Mouse (Mus musculus): ENCODE measurements around the gene Dirc2. TPM values are rescaled to one million over a fixed set of nuclear protein-coding genes. Genes with fewer than 3 reads are reported as not detected.

Dirc2 gene
- total RNA-seq, 2 experiments from 2014 or later, result 89.2 to 93.1 TPM

DNA sequence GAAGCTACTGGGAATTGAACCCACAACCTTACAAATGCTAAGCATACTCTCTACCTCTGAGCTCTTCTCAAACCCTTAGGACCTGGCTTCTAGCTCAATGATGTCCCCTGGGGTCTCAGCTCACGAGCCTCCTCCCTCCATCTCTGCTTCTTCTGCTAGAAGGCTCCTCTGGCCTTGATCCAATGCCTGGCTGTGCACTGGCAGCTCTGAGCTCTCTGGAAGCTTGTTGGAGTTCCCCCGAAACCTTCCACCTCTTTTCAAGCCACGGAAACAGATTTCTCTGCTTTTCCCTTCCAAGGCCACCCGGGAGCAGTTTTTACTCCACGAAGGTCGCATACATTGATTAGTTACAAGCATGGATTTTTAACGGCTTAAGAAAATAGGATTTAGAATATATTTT is 82.7 kb downstream of the Dirc2 start:
- DNase-seq (ENCODE audit: low spot score in 2 of 2), result no peak

DNA sequence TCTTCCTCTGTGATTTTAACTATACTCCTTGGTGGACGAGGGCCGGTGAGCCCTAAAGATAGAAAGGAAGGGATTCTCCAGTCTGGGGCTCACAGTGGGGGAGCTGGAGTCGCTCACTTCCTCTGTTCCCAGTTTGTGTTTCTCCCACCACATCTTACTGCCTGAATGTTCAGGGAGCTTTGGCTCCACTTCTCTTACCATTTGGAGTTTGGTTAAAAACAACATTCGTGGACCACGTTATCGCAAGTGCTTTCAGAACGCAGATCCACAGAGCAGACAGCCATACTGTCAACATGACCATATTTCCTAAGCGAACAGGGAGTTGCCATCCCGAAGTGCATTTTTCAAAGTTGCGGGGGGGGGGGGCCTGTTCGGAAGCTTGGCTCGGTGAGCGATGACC is 84.1 kb downstream of the Dirc2 start:
- DNase-seq (ENCODE audit: low spot score in 2 of 2), result no peak

DNA sequence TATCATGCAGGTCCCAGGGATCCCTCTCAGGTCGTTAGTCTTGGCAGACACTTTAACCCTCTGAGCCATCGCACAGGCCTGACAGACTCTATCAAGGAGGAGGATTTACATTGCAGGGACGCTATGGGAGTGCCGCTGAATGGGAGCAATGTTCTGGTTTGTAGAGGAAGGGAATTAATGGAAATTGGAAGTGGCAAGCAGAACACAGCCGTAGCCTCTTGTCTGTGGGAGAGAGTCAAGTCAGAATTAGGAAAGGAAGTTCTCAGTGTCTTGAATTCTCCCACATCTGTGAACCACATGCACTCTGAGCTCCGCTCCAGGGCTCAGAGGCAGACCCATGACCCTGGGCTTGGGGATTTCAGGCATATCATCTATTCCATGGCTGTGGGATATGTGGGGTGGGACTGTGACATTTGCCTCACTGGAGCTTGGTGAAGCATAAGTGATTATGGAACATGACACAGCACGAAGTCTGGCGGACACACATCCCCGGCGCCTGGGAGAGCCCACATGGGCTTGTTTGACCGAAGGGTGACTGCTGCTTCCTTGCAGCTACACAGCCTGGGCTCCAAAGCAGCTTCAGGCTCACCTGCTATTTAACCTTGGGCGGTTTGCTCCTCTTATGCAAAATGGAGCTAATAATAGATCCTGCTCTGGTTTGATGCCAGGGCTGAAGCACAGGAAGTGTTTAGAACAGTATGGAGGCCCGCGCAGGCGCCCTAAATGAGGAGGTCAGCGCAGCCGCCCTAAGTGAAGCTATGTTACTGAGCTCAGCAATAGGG is 87.6 kb downstream of the Dirc2 start:
- DNase-seq (ENCODE audit: low spot score in 2 of 2), result no peak

DNA sequence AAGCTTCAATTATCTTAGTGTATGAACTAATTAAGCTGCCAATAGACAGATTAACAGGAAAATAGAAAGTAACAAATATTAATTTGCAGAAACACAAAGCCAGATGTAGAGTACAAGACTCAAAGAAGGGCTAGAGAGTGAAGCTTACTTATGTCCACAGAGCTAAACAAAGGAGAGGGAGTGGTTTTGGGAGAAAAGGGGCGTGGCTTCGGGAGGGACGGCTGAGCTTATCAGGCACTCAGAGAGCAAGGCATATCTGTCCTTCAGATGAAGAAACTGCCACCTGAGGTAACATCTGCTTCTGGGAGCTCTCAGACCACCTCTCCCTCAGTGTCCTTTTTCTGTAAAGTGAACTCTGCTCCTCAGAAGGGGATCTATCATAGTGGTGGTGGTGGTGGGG is 90.7 kb downstream of the Dirc2 start:
- DNase-seq (ENCODE audit: low spot score in 2 of 2), result no peak

DNA sequence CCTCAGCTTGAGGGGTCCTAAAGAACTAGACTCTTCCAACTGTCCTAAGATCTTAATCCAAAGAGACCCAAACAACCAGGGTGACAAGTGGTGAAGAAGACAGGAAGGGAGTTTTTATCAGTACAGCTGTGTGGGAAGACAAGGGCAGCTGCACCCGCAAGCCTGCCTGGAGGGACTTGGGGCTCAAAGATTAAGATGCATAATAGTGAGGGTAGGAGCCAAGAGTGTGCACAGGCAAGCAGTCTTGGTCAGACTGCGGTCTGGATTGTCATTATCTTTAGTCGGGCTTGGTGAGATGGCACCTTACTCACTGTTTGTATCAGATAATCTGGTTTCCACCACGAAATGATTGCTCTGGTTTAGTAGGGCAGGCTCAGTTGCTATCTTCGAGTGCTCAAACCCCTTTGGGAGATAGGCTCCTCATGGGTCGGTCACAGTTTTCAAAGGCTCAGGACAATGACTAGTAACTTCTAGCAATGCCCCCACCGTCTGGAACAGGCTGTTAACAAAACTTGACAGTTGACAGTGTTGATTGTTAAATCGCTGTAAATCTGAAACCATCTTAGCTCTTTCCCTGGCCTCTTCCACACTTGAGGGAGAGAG is 91.5 kb downstream of the Dirc2 start:
- DNase-seq (ENCODE audit: low spot score in 2 of 2), result no peak

DNA sequence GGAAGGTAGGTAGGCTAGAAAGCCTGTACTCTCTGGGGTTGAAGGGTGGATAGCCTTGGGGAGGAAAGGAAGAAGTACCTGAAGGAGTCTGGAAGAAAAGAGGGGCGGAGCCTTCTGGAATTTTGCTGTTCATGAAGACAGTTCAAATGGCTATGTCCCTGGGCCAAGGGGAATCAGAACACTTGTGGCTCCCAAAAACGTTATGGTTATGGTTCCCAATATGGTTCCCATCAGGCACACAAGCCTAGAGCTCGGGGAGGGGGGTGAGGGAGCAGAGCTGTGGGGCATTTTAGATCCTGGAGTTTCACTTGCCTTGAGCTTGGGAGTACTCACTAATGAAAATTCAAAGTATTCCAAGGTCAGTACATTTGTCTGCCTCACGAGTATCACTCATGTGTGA is 104.3 kb downstream of the Dirc2 start:
- no peak for DNase-seq (ENCODE audit: low spot score in 2 of 2)

DNA sequence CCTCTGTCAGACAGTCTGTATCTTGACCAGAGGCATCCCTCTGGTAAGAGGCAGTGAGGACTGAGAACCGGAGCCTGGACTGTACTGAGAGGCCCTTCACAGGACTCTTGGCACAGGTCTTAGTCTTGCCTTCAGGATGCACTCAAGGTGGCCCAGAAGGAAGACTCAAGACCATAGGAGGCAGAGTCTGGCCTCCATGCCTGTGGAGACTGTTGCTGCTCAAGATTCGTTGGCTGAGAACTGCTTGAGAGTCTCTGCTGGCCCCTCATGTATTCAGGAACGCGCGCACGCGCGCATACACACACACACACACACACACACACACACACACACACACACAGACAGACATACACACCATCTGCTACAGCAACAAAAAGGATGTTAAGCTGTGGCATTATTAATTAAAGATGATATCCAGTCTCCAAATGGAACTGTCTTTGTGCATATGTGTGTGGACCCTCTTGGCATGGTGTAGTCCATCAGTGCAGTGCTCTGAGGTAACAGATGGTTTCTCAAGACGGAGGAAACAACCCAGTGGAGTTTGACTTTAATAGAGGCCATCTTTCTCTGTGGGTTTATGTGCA is 105.2 kb downstream of the Dirc2 start:
- DNase-seq (ENCODE audit: low spot score in 2 of 2), result no peak

DNA sequence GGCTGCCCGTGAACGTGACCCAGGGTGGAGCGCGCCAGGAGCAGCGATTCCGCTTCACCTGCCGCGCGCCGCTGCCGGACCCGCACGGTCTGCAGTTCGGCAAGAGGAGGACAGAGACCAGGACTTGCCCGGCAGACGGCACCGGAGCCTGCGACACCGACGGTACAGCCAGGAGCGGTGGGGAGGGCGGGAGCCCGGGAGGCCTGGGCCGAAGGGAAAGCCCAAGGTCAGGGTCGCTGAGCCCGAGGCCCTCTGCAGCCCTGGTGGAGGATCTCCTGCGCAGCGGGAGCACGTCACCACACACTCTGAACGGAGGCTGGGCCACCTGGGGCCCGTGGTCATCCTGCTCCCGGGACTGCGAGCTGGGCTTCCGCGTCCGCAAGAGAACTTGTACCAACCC is 108.9 kb downstream of the Dirc2 start:
- DNase-seq (ENCODE audit: low spot score in 2 of 2), result no peak

DNA sequence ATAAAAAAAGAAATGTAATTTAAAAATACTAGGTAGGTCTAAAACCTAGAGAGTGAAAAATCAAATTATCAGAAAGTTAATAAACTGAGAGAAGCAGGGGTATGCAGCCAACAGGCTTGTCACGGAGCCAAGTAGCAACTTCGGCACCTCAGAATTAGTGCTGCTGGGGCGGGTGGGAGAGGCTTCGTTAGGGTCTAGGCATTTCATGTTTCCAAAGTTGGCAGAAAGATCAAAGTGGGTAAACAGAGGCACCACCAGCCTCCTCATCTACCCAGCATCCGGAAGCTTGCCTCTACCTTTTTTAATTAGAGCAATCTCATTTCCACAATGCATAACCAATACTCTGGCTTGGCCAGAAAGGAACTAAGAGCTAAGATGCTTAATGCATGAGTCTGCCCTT is 115.2 kb downstream of the Dirc2 start:
- no peak for DNase-seq (ENCODE audit: low spot score in 2 of 2)

DNA sequence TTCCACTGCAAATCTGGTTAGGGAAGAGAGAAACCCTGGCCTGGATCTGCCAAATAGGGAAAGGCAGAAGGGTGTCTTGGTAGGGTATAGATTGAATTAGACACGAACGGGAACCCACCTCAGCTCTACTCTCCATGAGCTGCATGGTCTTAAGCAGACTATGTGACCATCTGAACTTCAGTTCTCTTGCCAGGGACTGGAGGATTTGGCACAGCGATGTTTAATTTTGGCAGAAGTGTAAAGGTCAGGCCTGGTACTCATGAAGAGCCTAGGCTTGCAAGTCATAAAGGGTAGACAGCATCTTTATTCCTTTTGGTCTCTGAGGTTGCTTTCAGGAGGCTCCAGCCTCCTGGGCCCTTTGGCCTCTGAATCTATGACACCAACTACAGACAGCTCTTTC is 116.5 kb downstream of the Dirc2 start:
- no peak for DNase-seq (ENCODE audit: low spot score in 2 of 2)

DNA sequence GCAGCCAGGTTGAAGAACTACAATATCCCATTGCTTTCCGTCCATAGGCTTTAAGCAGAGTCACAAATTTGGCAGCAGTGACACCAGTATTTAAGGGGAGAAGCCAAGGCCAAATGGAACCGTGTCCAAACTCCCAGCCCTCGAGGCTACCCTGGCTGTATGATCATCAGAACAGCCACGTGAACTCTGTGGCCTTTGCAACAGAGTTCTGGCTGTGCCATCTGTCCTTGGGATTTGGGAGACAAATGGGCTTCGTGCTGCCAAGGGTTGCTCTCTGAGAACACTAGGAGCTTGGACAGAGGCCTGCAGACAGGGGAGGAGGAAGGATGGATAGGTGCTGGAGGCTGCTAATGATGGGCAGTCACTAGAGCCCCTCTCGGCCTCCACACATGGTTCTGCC is 117.0 kb downstream of the Dirc2 start:
- DNase-seq (ENCODE audit: low spot score in 2 of 2), result no peak

DNA sequence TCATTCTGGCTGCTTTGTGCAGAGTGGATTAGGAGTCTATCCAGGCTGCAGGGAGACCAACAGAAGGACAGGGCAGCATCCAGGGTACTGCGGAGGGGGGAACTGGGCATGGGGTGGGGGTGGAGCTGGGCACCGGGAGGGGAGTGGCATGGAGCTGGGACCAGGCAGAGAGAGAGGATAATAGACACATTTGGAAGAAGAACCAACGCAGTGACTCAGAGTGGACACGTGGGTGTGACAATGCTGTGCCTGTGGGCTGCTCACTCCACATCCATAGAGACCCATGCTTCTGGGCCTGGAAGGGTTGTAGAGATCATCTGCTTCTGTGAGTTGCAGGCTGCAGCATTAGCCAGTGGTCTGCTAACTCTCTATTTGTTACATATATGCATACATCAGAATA is 120.3 kb downstream of the Dirc2 start:
- no peak for DNase-seq (ENCODE audit: low spot score in 2 of 2)

Other genes starting within 250 kb of the Dirc2 start
- gene Sema5b, start 228.2 kb downstream of the Dirc2 start, total RNA-seq (2021), result 10 to 100 TPM; 29.4 to 30.9 TPM
- 1 to 10 TPM; 6.8 TPM for gene Hspbap1, start 1.0 kb upstream of the Dirc2 start, total RNA-seq (2021)
- gene Parp14, start 102.2 kb upstream of the Dirc2 start, total RNA-seq (2021), result 1 to 10 TPM in 1 of 2 experiments, under 1 TPM in 1; 0.87 to 1.4 TPM
- 1 to 10 TPM; 1.9 to 2.3 TPM for gene Parp9, start 169.1 kb upstream of the Dirc2 start, total RNA-seq (2021)
- gene Dtx3l, start 169.8 kb upstream of the Dirc2 start, total RNA-seq (2021), result 1 to 10 TPM; 2.9 to 3.3 TPM
- gene Kpna1, start 209.4 kb upstream of the Dirc2 start, total RNA-seq (2021), result 100 to 1,000 TPM in 1 of 2 experiments, 10 to 100 TPM in 1; 96.2 to 102 TPM